Mouse (Mus musculus) liver, postnatal 0 days (tissue): ENCODE measurements at regions not wholly inside any gene's neighbourhood (a gene's known extent, or its start where the extent isn't known, plus 50 kb on each side); places are given as distances from the start of the nearest gene placed in this dataset.

Source experiments
- ATAC-seq: fragments of 200-750 bp; cut with Nextera tagmentation; 2 replicates; pipeline ENCODE4 v1.8.0; 2017; ENCODE audit warnings: mild to moderate bottlenecking, moderate library complexity
- DNase-seq: peaks from one replicate; pipeline ENCODE4 v3.0.0-alpha.2; 2016
- H3K27ac ChIP-seq: fragments of 300-500 bp; sonication (generic); 2 replicates; pipeline ENCODE4 v1.5.1; 2014; ENCODE audit warnings: antibody characterized with exemption, moderate library complexity, mild to moderate bottlenecking, low read depth
- H3K27me3 ChIP-seq: fragments of 300-500 bp; sonication (generic); 2 replicates; pipeline ENCODE4 v1.6.1; 2014; ENCODE audit warnings: low read length, control low read depth, mixed read lengths; ENCODE audit not compliant: insufficient read depth
- H3K36me3 ChIP-seq: fragments of 300-500 bp; sonication (generic); replicated peaks from 2 replicates; pipeline ENCODE4 v1.6.1; 2014; ENCODE audit warnings: mild to moderate bottlenecking, control low read depth, low read length, moderate library complexity, mixed read lengths; ENCODE audit not compliant: insufficient read depth
- H3K4me1 ChIP-seq: fragments of 300-500 bp; sonication (generic); 2 replicates; pipeline ENCODE4 v1.6.1; 2014; ENCODE audit warnings: antibody characterized with exemption, mild to moderate bottlenecking, control low read depth; ENCODE audit not compliant: insufficient read depth
- H3K4me2 ChIP-seq: fragments of 300-500 bp; sonication (generic); 2 replicates; pipeline ENCODE4 v1.6.1; 2014; ENCODE audit warnings: low read depth, mild to moderate bottlenecking, low read length, moderate library complexity, mixed read lengths
- H3K4me3 ChIP-seq: fragments of 300-500 bp; sonication (generic); 2 replicates; pipeline ENCODE4 v1.5.1; 2014; ENCODE audit warnings: low read depth, low read length
- H3K9ac ChIP-seq: fragments of 300-500 bp; sonication (generic); replicated peaks from 2 replicates; pipeline ENCODE4 v1.6.1; 2014; ENCODE audit warnings: mild to moderate bottlenecking, moderate library complexity
- H3K9me3 ChIP-seq: fragments of 300-500 bp; sonication (generic); 2 replicates; pipeline ENCODE4 v1.6.1; 2016; ENCODE audit warnings: mild to moderate bottlenecking, control low read depth, low read length, mixed read lengths
- CTCF ChIP-seq: sonication (generic); IDR thresholded peaks from 2 replicates; pipeline ENCODE4 v1.5.1; 2016; ENCODE audit warnings: antibody characterized with exemption, low read depth
- EP300 ChIP-seq: IDR thresholded peaks from 2 replicates; pipeline ENCODE4 v1.6.1; 2016; ENCODE audit warnings: antibody characterized with exemption, low read depth, mild to moderate bottlenecking
- WGBS: fragments of 180-500 bp; shearing (Covaris S2); extraction: QIAGEN DNeasy Blood & Tissue Kit; methylation state at CpG from one replicate; pipeline ENCODE4 v1.1.7; 2014; ENCODE audit not compliant: insufficient replicate concordance; 5-methylcytosine and 5-hydroxymethylcytosine counted together

GRCm38 (mm10) chr6:99979614-99980013 lies 253.4 kb upstream of the Prok2 start:
- H3K9me3 ChIP-seq, result no peaks in the 10 kb centered on the region
- H3K36me3 ChIP-seq, result no peaks in the 10 kb centered on the region
- H3K4me2 ChIP-seq, result no peak overlapping the region
- no peak for ATAC-seq
- TF ChIP-seq EP300 (no peak), CTCF (no peak)
- no peak overlapping the region for H3K9ac ChIP-seq
- no peak overlapping the region for H3K4me3 ChIP-seq
- DNase-seq, result no peak
- no peaks in the 10 kb centered on the region for H3K27me3 ChIP-seq
- no peak overlapping the region for H3K27ac ChIP-seq
- no peaks in the 10 kb centered on the region for H3K4me1 ChIP-seq
- 54% methylated on average over 5 of the region's 5 CpGs for WGBS

GRCm38 (mm10) chr6:99978164-99978746 lies 252.1 kb upstream of the Prok2 start:
- DNase-seq, result no peak
- no peaks in the 10 kb centered on the region for H3K4me1 ChIP-seq
- H3K27me3 ChIP-seq, result no peaks in the 10 kb centered on the region
- H3K9ac ChIP-seq, result no peak overlapping the region
- H3K9me3 ChIP-seq, result no peaks in the 10 kb centered on the region
- ATAC-seq, result peak; percentile 94
- no peak overlapping the region for H3K4me3 ChIP-seq
- H3K4me2 ChIP-seq, result no peak overlapping the region
- WGBS, result 59% methylated on average over 6 of the region's 6 CpGs
- TF ChIP-seq CTCF (no peak), EP300 (no peak)
- no peaks in the 10 kb centered on the region for H3K36me3 ChIP-seq
- H3K27ac ChIP-seq, result 0 out of 2 replicates have a peak overlapping the region, but pooled peaks have one; percentile 11

DNA sequence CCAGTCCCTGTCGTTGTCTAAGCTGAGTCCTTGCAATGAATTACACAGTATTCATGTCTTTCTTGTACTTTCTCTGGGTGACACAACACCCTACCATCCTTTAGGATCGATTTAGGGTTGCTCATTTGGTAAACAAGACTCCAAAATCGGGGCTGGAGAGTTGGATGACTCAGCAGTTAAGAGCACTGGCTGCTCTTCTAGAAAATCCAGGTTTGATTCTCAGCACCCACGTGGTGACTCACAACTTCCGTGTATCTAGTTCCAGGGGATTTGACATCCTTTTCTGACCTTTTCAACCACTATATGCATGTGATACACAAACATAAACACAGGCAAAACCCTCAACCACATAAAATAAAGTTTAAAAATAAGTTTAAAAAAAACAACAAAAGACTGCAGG lies 250.0 kb upstream of the Prok2 start:
- DNase-seq, result no peak
- no peaks in the 10 kb centered on the region for H3K27me3 ChIP-seq
- TF ChIP-seq CTCF (no peak), EP300 (no peak)
- peak; percentile 39; the same call in 1 of the 2 replicates for ATAC-seq
- 41% methylated on average over 5 of the region's 5 CpGs for WGBS
- H3K27ac ChIP-seq, result no peak overlapping the region
- H3K4me3 ChIP-seq, result no peak overlapping the region
- no peaks in the 10 kb centered on the region for H3K4me1 ChIP-seq
- H3K9ac ChIP-seq, result no peak overlapping the region
- H3K36me3 ChIP-seq, result no peaks in the 10 kb centered on the region
- H3K4me2 ChIP-seq, result no peak overlapping the region
- no peaks in the 10 kb centered on the region for H3K9me3 ChIP-seq

GRCm38 (mm10) chr6:99975486-99975885 lies 249.3 kb upstream of the Prok2 start:
- H3K4me1 ChIP-seq, result no peaks in the 10 kb centered on the region
- TF ChIP-seq CTCF (no peak), EP300 (no peak)
- no peak overlapping the region for H3K27ac ChIP-seq
- ATAC-seq, result no peak
- DNase-seq, result no peak
- H3K9me3 ChIP-seq, result no peaks in the 10 kb centered on the region
- H3K4me3 ChIP-seq, result no peak overlapping the region
- no peak overlapping the region for H3K9ac ChIP-seq
- H3K27me3 ChIP-seq, result no peaks in the 10 kb centered on the region
- no peak overlapping the region for H3K4me2 ChIP-seq
- 86% methylated on average over 7 of the region's 7 CpGs for WGBS
- no peaks in the 10 kb centered on the region for H3K36me3 ChIP-seq

- DNase-seq, result no peak
- Histone ChIP-seq H3K27me3 (no peaks in the 10 kb centered on the region), H3K36me3 (no peaks in the 10 kb centered on the region), H3K4me1 (no peaks in the 10 kb centered on the region), H3K27ac (no peak overlapping the region), H3K9ac (no peak overlapping the region), H3K4me3 (no peak overlapping the region), H3K4me2 (no peak overlapping the region), H3K9me3 (no peaks in the 10 kb centered on the region)
- 58% methylated on average over 4 of the region's 4 CpGs for WGBS
- no peak for TF ChIP-seq EP300
- no peak for TF ChIP-seq CTCF
- ATAC-seq, result no peak
These were observed 248.3 kb upstream of the Prok2 start for GRCm38 (mm10) chr6:99974464-99974863.

GRCm38 (mm10) chr6:99971376-99971775 lies 245.2 kb upstream of the Prok2 start:
- H3K4me2 ChIP-seq, result no peak overlapping the region
- ATAC-seq (no peak), DNase-seq (no peak)
- H3K4me1 ChIP-seq, result no peaks in the 10 kb centered on the region
- no peak overlapping the region for H3K9ac ChIP-seq
- H3K4me3 ChIP-seq, result no peak overlapping the region
- no peaks in the 10 kb centered on the region for H3K9me3 ChIP-seq
- TF ChIP-seq EP300 (no peak), CTCF (no peak)
- no peaks in the 10 kb centered on the region for H3K27me3 ChIP-seq
- H3K27ac ChIP-seq, result no peak overlapping the region
- no peaks in the 10 kb centered on the region for H3K36me3 ChIP-seq
- 71% methylated on average over 9 of the region's 9 CpGs for WGBS

DNA sequence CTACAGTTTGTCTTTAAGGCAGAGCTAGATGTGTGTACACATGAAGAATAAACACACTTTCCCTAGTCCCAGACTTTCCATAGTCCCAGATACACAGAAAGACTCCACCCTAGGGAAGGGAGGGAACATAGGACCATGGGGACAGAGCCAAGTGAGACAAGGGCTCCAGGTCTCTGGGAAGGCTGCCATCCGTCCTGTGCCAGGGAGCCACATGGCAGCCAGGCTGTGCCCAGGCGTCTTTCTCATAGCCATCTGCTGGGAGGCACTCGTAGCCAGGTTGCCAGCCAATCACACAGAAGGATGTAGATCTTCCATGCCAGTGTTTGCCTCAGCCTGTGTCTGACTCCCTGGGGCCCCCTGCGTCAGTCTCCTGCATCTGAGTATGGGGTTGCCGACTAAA lies 242.7 kb upstream of the Prok2 start:
- 64% methylated on average over 5 of the region's 5 CpGs for WGBS
- no peak overlapping the region for H3K4me2 ChIP-seq
- no peak overlapping the region for H3K4me3 ChIP-seq
- no peaks in the 10 kb centered on the region for H3K9me3 ChIP-seq
- ATAC-seq, result no peak
- H3K36me3 ChIP-seq, result no peaks in the 10 kb centered on the region
- H3K27me3 ChIP-seq, result no peaks in the 10 kb centered on the region
- H3K4me1 ChIP-seq, result no peaks in the 10 kb centered on the region
- no peak for DNase-seq
- H3K9ac ChIP-seq, result no peak overlapping the region
- TF ChIP-seq EP300, result no peak
- no peak for TF ChIP-seq CTCF
- H3K27ac ChIP-seq, result no peak overlapping the region
